Comparison of ENCODE assay signal across 28 mouse cellular contexts in the genomic region with DNA sequence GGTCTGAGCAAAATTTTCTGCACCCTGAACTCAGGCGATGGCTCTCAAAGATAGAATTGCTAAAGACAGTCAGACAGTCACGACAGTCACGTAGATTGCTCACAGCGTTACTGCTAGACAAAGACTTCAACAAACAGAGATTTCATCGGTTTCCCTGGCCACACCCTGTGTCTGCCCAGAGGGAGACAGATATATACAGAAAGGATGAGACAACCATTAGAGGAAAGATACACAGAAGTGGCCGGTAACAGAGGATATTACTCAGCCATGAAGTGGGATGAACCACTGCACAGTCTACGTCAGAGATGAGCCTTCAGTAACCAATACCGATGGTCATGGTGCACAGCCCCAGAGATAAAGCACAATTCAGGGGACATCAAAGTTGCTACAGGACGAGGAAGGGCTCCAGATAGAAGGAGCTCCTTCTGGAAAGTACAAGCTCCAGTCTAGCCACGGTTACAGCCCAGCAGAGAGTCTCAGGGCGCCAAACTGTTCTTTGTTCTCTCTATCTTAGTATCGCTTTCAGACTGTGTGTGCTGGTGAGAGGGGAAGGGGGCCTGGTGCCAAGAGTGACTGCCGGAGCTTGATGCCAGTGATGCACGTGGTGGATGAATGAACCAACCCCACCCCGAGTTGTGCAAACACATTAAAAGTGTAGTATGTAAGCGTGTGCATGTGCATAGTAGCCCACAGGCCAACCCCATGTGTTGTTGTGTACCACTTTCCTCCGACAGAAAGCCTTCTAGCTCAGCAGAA.
DNase-seq lines count a peak whose midpoint lies in the region; ATAC-seq and TF ChIP-seq lines count a peak whose summit lies in the region.
"Had no signal": no experiment of that assay in that cellular context is flagged by ENCODE, and none has a peak within 500 bp of the region (broad histone marks: within the 10 kb centered on the region; RNA-seq: fewer than 3 reads in every experiment).

No protein-coding gene starts in this region.

- no peaks in the 10 kb centered on the region for H3K27me3 ChIP-seq in intestine, postnatal 0 days (replicated peaks; ENCODE audit: control insufficient read depth, insufficient read depth, low read length)
- H3K27me3 ChIP-seq: embryonic facial prominence, embryonic 12.5 days; embryonic facial prominence, embryonic 15.5 days; heart, embryonic 13.5 days; hindbrain, embryonic 13.5 days had no signal

- no peak for ATAC-seq in intestine, postnatal 0 days
- ATAC-seq: activated CD4-positive, CD25-positive, alpha-beta regulatory T cell, adult 4 months; forebrain, embryonic 14.5 days; forebrain, postnatal 0 days; hindbrain, embryonic 16.5 days had no signal

- H3K4me2 ChIP-seq in intestine, postnatal 0 days (replicated peaks; ENCODE audit: low read depth): no peak overlapping the region
- H3K4me2 ChIP-seq: embryonic facial prominence, embryonic 12.5 days; embryonic facial prominence, embryonic 15.5 days; heart, embryonic 13.5 days; hindbrain, embryonic 13.5 days had no signal

- DNase-seq in lung, adult 18-20 months: peak; percentile 41 to 59
- DNase-seq in lung, adult 2 months: no peak
- peak; percentile 69 for DNase-seq in lung, postnatal 10 days
- peak; percentile 75 for DNase-seq in lung, postnatal 36 days
- DNase-seq in heart, postnatal 10 days: no peak
- DNase-seq in thymus, adult 18-20 months: no peak
- DNase-seq: adrenal gland, postnatal 10 days; adrenal gland, postnatal 36 days; B cell, adult 2 months; cerebellum, adult 11 months; cerebellum, adult 2 months; cerebellum, adult 9-11 months; cerebellum, postnatal 25 days; forebrain, postnatal 0 days; gastrocnemius, adult 2 months; gastrocnemius, postnatal 14 days; heart, adult 18-20 months; heart, postnatal 36 days had no signal

- H3K4me3 ChIP-seq in lung, adult 2 months (replicated peaks; ENCODE audit: extremely low read depth, low read depth, low read length): no peak overlapping the region
- H3K4me3 ChIP-seq in intestine, postnatal 0 days (ENCODE audit: low read depth, low read length): no peak overlapping the region
- H3K4me3 ChIP-seq: embryonic facial prominence, embryonic 12.5 days; embryonic facial prominence, embryonic 15.5 days; gastrocnemius, adult 2 months; heart, embryonic 13.5 days; hindbrain, embryonic 10.5 days; hindbrain, embryonic 13.5 days had no signal

- H3K9me3 ChIP-seq in intestine, postnatal 0 days (ENCODE audit: control insufficient read depth): no peaks in the 10 kb centered on the region
- H3K9me3 ChIP-seq: embryonic facial prominence, embryonic 12.5 days; embryonic facial prominence, embryonic 15.5 days; heart, embryonic 13.5 days; hindbrain, embryonic 10.5 days had no signal

- no peak for TF ChIP-seq CTCF in lung, adult 2 months (IDR thresholded peaks at IDR 0.05; ENCODE audit: insufficient read depth, low read length)
- TF ChIP-seq CTCF in intestine, postnatal 0 days (IDR thresholded peaks at IDR 0.05; ENCODE audit: low read depth): no peak

- no peak overlapping the region for H3K27ac ChIP-seq in intestine, postnatal 0 days (ENCODE audit: low read depth, low read length)
- H3K27ac ChIP-seq: embryonic facial prominence, embryonic 12.5 days; embryonic facial prominence, embryonic 15.5 days; gastrocnemius, adult 2 months; heart, embryonic 13.5 days; hindbrain, embryonic 10.5 days; hindbrain, embryonic 13.5 days had no signal

- no peak for TF ChIP-seq POLR2A in lung, adult 2 months (IDR thresholded peaks at IDR 0.05; ENCODE audit: borderline replicate concordance, extremely low read depth, low read depth, low read length)

- WGBS in lung, adult 2 months: 51% methylated on average over 17 of the region's 17 CpGs
- 75% methylated on average over 17 of the region's 17 CpGs for WGBS in intestine, postnatal 0 days

- no peaks in the 10 kb centered on the region for H3K36me3 ChIP-seq in intestine, postnatal 0 days (ENCODE audit: control insufficient read depth, insufficient read depth)
- H3K36me3 ChIP-seq: embryonic facial prominence, embryonic 12.5 days; embryonic facial prominence, embryonic 15.5 days; G1E; heart, embryonic 13.5 days; hindbrain, embryonic 10.5 days; hindbrain, embryonic 13.5 days had no signal

- intact Hi-C loops in heart, postnatal 10 days (cut with DNase I): no loop called here

- no peak overlapping the region for H3K9ac ChIP-seq in intestine, postnatal 0 days (ENCODE audit: low read depth, low read length)
- H3K9ac ChIP-seq: embryonic facial prominence, embryonic 12.5 days; embryonic facial prominence, embryonic 15.5 days; forebrain, postnatal 0 days; heart, embryonic 13.5 days; hindbrain, embryonic 13.5 days had no signal

- H3K4me1 ChIP-seq in lung, adult 2 months (ENCODE audit: control insufficient read depth, insufficient read depth, low read length): peaks cover 6% of the 10 kb centered on the region
- H3K4me1 ChIP-seq in intestine, postnatal 0 days (replicated peaks; ENCODE audit: control insufficient read depth, insufficient read depth, low read length): no peaks in the 10 kb centered on the region
- H3K4me1 ChIP-seq: embryonic facial prominence, embryonic 12.5 days; embryonic facial prominence, embryonic 15.5 days; heart, embryonic 13.5 days; hindbrain, embryonic 10.5 days had no signal

Comparison
In these comparisons a context has a peak if more than half of its experiments do, and no peak if none do; other contexts are left out.
1. DNase-seq: peak in lung, adult 18-20 months (2 of 2), lung, postnatal 10 days (single experiment) and lung, postnatal 36 days (single experiment); none in lung, adult 2 months (single experiment), heart, postnatal 10 days (0 of 2) and thymus, adult 18-20 months (0 of 2).